Mouse (Mus musculus): ENCODE measurements around the gene Abca9. TPM values are rescaled to one million over a fixed set of nuclear protein-coding genes. Genes with fewer than 3 reads are reported as not detected.

Abca9 gene
- total RNA-seq, 4 experiments from 2014 or later = 16.4 to 31.7 (median 26.7) TPM

DNA sequence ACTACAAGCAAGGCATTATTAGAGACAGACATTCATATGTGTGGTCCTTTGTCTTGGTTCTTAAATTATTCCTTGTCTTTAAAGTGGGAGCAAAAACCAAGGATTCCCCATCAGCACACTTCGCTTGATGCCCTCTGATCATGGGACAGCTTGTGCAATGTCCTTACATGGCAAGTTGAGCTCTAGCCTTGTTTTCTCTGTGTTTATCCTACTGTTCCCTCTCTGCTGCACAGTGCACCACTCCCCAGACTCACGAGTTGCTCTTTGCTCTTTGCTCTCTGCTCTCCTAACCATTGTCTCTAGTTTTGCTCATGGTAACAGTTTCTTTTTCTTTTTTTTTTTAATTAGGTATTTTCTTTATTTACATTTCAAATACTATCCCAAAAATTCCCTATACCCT lies 107.9 kb downstream of the Abca9 start:
- DNase-seq = no peak

DNA sequence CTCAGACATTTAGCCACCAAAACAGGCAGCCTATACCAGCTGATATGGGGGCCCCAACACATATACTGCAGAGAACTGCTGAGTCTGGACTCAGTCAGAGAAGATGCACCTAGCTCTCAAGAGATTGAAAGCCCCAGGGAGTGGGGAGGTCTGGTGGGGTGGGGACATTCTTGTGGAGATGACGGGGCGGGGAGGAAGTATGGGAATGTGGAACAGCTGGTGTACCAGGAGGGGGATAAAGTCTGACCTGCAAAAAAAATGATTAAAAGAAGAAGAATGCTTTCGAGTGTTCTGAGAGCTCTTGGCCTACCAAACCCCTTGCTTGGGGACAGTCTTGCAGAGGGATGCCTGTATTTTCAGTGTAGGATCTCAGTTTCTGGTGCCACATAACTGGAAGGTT lies 114.3 kb downstream of the Abca9 start:
- DNase-seq = no peak

Other genes with a start within 250 kb of the Abca9 start
- 10 to 100 TPM in 2 of 4 experiments, 1 to 10 TPM in 2; 7.6 to 19.8 (median 11.6) TPM for gene Abca8b, start 172.4 kb downstream of the Abca9 start, total RNA-seq (2022)
- gene Abca8a, start 72.2 kb downstream of the Abca9 start, total RNA-seq (2022) = 10 to 100 TPM; 38.8 to 88.2 (median 58.5) TPM
- 1 to 10 TPM; 2.9 to 6.2 (median 4.0) TPM for gene Abca6, start 83.6 kb upstream of the Abca9 start, total RNA-seq (2022)
- gene Abca5, start 169.5 kb upstream of the Abca9 start, total RNA-seq (2022) = 10 to 100 TPM; 14.9 to 42.9 (median 21.1) TPM
- gene Map2k6, start 230.9 kb upstream of the Abca9 start, total RNA-seq (2022) = 1 to 10 TPM; 1.7 to 7.9 (median 5.0) TPM